Mouse (Mus musculus) embryonic facial prominence, embryonic 15.5 days (tissue): ENCODE data around the gene Ecm2. TPM values are rescaled to one million over a fixed set of nuclear protein-coding genes. Genes with fewer than 3 reads are reported as not detected.

Experiments
- ATAC-seq: fragments of 200-750 bp; cut with Nextera tagmentation; 2 replicates; pipeline ENCODE4 v1.8.0; 2017; ENCODE audit warnings: low read depth, moderate TSS enrichment; ENCODE audit not compliant: insufficient number of reproducible peaks, low FRiP score, low TSS enrichment
- H3K27ac ChIP-seq: fragments of 300-500 bp; sonication (generic); replicated peaks from 2 replicates; pipeline ENCODE4 v1.5.1; 2015; ENCODE audit warnings: mild to moderate bottlenecking, inconsistent platforms
- H3K27me3 ChIP-seq: fragments of 300-500 bp; sonication (generic); 2 replicates; pipeline ENCODE4 v1.6.1; 2015; ENCODE audit warnings: inconsistent platforms
- H3K36me3 ChIP-seq: fragments of 300-500 bp; sonication (generic); 2 replicates; pipeline ENCODE4 v1.6.1; 2015; ENCODE audit warnings: mild to moderate bottlenecking, inconsistent platforms
- H3K4me1 ChIP-seq: fragments of 300-500 bp; sonication (generic); 2 replicates; pipeline ENCODE4 v1.6.1; 2015; ENCODE audit warnings: inconsistent platforms
- H3K4me2 ChIP-seq: fragments of 300-500 bp; sonication (generic); replicated peaks from 2 replicates; pipeline ENCODE4 v1.6.1; 2015; ENCODE audit warnings: mild to moderate bottlenecking, inconsistent platforms
- H3K4me3 ChIP-seq: fragments of 300-500 bp; sonication (generic); replicated peaks from 2 replicates; pipeline ENCODE4 v1.5.1; 2015; ENCODE audit warnings: mild to moderate bottlenecking, inconsistent platforms
- H3K9ac ChIP-seq: fragments of 300-500 bp; sonication (generic); 2 replicates; pipeline ENCODE4 v1.6.1; 2015; ENCODE audit warnings: inconsistent platforms
- H3K9me3 ChIP-seq: fragments of 300-500 bp; sonication (generic); replicated peaks from 2 replicates; pipeline ENCODE4 v1.6.1; 2016; ENCODE audit warnings: inconsistent platforms
- WGBS: fragments of 180-500 bp; shearing (Covaris S2); methylation state at CpG from one replicate; pipeline ENCODE4 v1.1.7; 2015; 5-methylcytosine and 5-hydroxymethylcytosine counted together
- polyA plus RNA-seq: library from polyadenylated mRNA; unstranded; fragments of >200 nt; fragmentation: Nextera tagmentation; extraction: Ambion mirVana; gene quantifications from 2 replicates; pipeline ENCODE4 v1.2.1, GENCODE M21; 2015

The Ecm2 gene
- 2.2 and 2.3 TPM in 2 replicates for polyA plus RNA-seq

DNA sequence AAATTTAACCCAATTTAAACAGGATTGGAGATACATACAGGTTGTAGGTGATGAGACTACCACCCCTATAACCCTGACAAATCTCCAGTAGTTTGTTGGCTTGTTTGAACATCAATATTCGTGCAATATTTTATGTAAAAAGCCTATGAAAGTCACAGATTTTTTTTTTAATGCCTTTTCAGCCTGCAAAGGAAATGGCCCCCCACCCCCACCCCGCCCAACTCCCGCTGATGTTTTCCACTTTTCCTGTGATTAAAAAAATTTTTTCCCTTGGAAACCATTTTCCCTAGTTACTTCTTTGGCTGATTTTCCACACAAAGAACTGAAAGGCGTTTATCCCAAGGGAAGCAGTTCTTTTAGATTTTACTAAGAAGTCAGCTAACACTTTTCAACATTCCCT, at the start of gene Ecm2:
Ecm2 (plus strand) TSS at position 301 of the 400 bp plus-strand sequence.
- Histone ChIP-seq H3K9me3 (no peaks in the 10 kb centered on the region), H3K27ac (no peak within 1 kb of the TSS), H3K4me3 (no peak within 1 kb of the TSS), H3K27me3 (no peaks in the 10 kb centered on the region), H3K36me3 (no peaks in the 10 kb centered on the region), H3K4me2 (no peak within 1 kb of the TSS), H3K9ac (no peak within 1 kb of the TSS), H3K4me1 (no peaks in the 10 kb centered on the region)
- no peak for ATAC-seq
- 55% methylated on average over 4 of the region's 4 CpGs for WGBS

GRCm38 (mm10) chr13:49460276-49460675, 44.3 kb upstream of the Ecm2 start:
- Histone ChIP-seq H3K4me2 (no peak overlapping the region), H3K4me3 (no peak overlapping the region), H3K36me3 (peaks cover 33% of the 10 kb centered on the region), H3K27me3 (no peaks in the 10 kb centered on the region), H3K9ac (no peak overlapping the region), H3K9me3 (no peaks in the 10 kb centered on the region), H3K27ac (peak overlapping the region; percentile 45; the same call in 1 of the 2 replicates), H3K4me1 (no peaks in the 10 kb centered on the region)
- 84% methylated on average over 4 of the region's 4 CpGs for WGBS
- ATAC-seq = no peak

DNA sequence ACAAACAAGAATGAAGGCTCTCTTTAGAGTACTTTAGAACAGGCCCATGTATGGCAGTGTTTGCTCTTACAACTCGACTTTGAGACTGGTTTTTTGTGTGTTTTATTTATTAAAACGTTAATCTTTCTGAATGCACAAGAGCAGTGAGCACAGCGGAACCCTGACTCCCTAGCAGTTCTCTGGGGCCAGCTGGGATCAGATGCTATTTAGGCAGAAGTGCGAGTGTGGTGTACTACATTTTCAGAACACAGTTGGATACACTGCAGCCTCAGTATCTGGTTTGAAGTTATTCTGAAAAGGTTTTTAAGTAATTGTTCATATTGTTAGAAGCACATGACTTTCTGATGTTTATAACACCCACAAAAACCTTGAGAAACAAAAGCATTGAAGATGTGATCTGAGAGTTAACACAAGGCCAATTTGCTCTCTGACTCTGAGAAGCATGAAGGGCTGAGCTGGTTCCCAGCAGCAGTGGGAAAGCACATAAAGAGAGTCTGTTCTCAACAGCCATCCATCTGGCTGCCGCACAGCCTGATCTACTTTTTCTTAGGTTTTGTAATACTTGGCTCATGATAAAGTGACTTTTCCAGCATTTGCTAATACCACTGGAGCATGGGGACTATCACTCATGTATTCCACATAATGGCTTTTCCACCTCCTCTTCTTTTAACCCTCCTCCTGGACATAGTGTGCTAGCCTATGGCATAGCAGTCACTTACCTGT, 43.8 kb upstream of the Ecm2 start:
- no peak for ATAC-seq
- H3K36me3 ChIP-seq = peaks cover 37% of the 10 kb centered on the region
- WGBS = 71% methylated on average over 5 of the region's 5 CpGs
- H3K4me1 ChIP-seq = 0 out of 2 replicates have a peak, but pooled peaks cover 4% of the 10 kb centered on the region
- no peak overlapping the region for H3K9ac ChIP-seq
- H3K27me3 ChIP-seq = no peaks in the 10 kb centered on the region
- H3K9me3 ChIP-seq = no peaks in the 10 kb centered on the region
- no peak overlapping the region for H3K4me2 ChIP-seq
- no peak overlapping the region for H3K4me3 ChIP-seq
- peak overlapping the region; percentile 45 for H3K27ac ChIP-seq

DNA sequence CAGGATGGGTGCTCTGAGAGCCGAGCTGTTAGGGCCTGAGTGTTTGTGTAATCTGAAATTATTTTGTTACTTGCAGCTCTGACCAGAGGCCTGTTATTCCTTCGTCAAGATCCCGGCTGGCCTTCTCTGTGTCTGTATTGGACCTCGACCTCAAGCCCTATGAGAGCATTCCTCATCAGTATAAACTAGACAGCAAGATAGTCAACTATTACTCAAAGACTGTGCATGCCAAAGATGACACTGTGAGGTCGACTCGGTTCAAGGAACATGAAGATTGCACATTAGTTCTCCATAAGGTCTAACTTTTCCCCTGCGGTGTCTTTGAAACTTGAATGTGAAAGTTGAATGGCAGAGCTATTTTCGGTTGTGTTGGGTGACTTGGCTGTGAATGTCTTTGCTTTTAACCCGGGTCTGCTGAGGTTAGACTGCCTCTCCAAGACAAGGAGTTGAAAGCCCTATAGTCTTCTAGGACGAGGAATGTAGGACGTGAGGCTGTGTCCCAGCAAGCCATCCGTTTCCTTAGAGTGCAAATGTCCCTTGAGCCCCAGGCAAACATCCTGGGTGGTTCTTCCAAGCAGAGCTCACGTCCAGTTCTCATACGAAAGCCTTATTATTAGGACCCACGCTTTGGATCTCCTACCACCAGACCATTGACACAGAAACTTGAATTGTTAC, 43.0 kb upstream of the Ecm2 start:
- no peak overlapping the region for H3K9ac ChIP-seq
- no peak for ATAC-seq
- H3K4me2 ChIP-seq = no peak overlapping the region
- no peak overlapping the region for H3K4me3 ChIP-seq
- peaks cover 37% of the 10 kb centered on the region for H3K36me3 ChIP-seq
- 85% methylated on average over 15 of the region's 15 CpGs for WGBS
- H3K27ac ChIP-seq = 0 out of 2 replicates have a peak overlapping the region, but pooled peaks have one; percentile 45
- no peaks in the 10 kb centered on the region for H3K27me3 ChIP-seq
- 0 out of 2 replicates have a peak, but pooled peaks cover 5% of the 10 kb centered on the region for H3K4me1 ChIP-seq
- H3K9me3 ChIP-seq = no peaks in the 10 kb centered on the region

DNA sequence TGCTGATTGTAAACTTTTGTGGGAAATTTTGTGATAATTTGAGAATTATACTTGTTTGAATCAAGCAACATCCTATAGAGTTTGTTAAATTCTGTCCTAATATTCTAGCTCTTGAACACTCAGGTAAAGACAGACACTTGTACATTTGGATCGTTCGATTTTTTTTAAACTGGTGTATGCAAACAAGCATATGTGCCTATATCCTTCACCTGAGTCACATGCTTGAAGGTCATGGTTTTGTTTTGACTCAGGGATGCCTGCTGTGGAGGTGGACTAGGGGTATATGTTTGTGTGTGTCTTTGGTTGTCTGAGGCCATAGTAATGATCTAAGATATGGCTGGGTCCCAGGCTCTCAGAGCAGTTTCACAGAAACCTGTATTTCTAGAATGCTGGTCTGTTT, 41.7 kb upstream of the Ecm2 start:
- Histone ChIP-seq H3K4me1 (peaks cover 18% of the 10 kb centered on the region), H3K9me3 (no peaks in the 10 kb centered on the region), H3K4me2 (no peak overlapping the region), H3K36me3 (peaks cover 33% of the 10 kb centered on the region), H3K4me3 (no peak overlapping the region), H3K9ac (no peak overlapping the region), H3K27ac (no peak overlapping the region), H3K27me3 (no peaks in the 10 kb centered on the region)
- no peak for ATAC-seq
- WGBS = 98% methylated on average over 2 of the region's 2 CpGs

- ATAC-seq = no peak
- Histone ChIP-seq H3K36me3 (peaks cover 25% of the 10 kb centered on the region), H3K9ac (no peak overlapping the region), H3K4me2 (no peak overlapping the region), H3K27me3 (no peaks in the 10 kb centered on the region), H3K27ac (peak overlapping the region; percentile 91), H3K4me3 (no peak overlapping the region), H3K4me1 (peaks cover 19% of the 10 kb centered on the region), H3K9me3 (no peaks in the 10 kb centered on the region)
- 91% methylated on average over 4 of the region's 4 CpGs for WGBS
These were observed 38.7 kb upstream of the Ecm2 start for GRCm38 (mm10) chr13:49465875-49466274.

DNA sequence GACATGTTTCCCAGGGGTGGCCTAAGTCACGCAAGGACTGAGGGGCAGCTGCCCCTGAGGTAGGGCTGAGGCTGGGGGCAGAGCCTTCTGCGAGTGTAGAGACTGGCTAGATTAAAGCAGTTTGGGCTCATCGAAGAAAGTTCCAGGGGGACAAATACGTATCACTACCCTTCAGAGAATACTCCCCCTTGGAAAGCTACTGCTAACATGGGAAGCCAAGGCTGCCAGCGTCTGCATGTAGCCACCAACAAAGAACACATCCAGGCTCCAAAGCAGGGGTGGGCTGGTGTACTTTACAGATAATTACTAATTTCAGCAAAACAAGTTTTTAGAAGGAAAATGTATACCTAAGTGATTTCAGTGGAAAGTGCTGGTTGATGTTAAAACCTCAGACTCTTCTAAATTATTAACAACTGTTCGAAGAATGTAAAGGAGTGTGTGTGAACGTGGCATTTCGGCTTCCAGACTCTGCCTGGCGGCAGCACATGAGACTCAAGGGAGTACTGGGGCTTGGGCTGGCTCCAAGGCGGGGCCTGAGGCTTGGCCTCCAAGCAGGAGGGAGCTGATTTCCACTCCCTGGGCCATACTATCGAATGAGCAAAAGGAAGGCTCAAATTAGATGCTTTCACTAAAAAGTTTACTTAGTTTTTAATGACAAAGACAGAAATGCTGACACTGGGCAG, 38.1 kb upstream of the Ecm2 start:
- H3K9ac ChIP-seq = no peak overlapping the region

DNA sequence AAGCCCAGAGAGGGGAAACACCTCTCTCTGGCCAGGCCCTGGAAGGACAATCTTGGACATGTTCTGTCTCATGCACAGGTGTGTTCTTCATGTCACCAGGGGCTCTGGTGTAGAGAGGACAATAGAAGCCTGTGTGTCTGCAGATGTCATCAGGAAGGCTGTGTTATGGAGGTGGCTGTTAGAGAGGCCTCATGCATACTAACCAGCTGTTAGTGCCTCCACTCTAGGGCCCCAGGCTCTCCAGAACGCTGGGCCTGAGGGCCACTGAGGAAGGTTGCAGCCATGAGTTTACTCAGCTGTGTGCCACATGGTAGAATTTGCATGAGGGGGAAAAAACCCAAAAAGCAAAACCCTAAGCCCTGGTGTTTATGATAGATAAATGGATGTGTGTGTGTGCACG, 37.0 kb upstream of the Ecm2 start:
- H3K4me1 ChIP-seq = peaks cover 23% of the 10 kb centered on the region
- no peak overlapping the region for H3K9ac ChIP-seq
- no peak overlapping the region for H3K4me3 ChIP-seq
- H3K4me2 ChIP-seq = no peak overlapping the region
- no peaks in the 10 kb centered on the region for H3K27me3 ChIP-seq
- peaks cover 17% of the 10 kb centered on the region for H3K36me3 ChIP-seq
- H3K27ac ChIP-seq = peak overlapping the region; percentile 91
- ATAC-seq = no peak
- WGBS = 36% methylated on average over 2 of the region's 2 CpGs
- H3K9me3 ChIP-seq = no peaks in the 10 kb centered on the region

More for the DNA sequence above, 38.1 kb upstream of the Ecm2 start:
- peaks cover 23% of the 10 kb centered on the region for H3K36me3 ChIP-seq
- no peak overlapping the region for H3K4me2 ChIP-seq
- H3K9me3 ChIP-seq = no peaks in the 10 kb centered on the region
- H3K27me3 ChIP-seq = no peaks in the 10 kb centered on the region
- peak; percentile 88 for ATAC-seq
- WGBS = 27% methylated on average over 11 of the region's 11 CpGs
- peaks cover 23% of the 10 kb centered on the region for H3K4me1 ChIP-seq
- H3K4me3 ChIP-seq = no peak overlapping the region
- H3K27ac ChIP-seq = peak overlapping the region; percentile 91

DNA sequence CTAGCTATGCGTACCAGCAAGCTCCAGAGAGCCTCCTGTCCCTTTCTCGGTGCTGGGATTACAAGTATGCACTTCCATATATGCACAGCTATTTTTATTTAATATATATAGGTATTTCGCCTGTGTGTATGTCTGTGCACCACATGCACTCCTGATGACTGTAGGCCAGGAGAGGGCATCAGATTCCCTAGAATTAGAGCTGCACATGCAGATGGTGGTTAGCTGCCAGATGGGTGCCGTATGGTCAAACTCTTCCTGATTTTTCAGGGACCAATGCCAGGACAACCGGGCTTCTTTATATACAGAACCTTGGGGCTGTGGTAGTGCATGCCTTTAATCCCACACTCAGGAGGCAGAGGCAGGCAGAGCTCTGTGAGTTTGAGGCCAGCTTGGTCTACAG, 35.6 kb upstream of the Ecm2 start:
- Histone ChIP-seq H3K27me3 (no peaks in the 10 kb centered on the region), H3K4me1 (peaks cover 23% of the 10 kb centered on the region), H3K36me3 (peaks cover 10% of the 10 kb centered on the region; the same call in 1 of the 2 replicates), H3K4me3 (no peak overlapping the region), H3K9ac (no peak overlapping the region), H3K4me2 (no peak overlapping the region), H3K27ac (no peak overlapping the region), H3K9me3 (no peaks in the 10 kb centered on the region)
- no peak for ATAC-seq
- 82% methylated on average over 5 of the region's 5 CpGs for whole genome bisulfite sequencing

GRCm38 (mm10) chr13:49470319-49470718, 34.3 kb upstream of the Ecm2 start:
- H3K4me1 ChIP-seq = peaks cover 23% of the 10 kb centered on the region
- no peak for ATAC-seq
- no peak overlapping the region for H3K4me2 ChIP-seq
- no peaks in the 10 kb centered on the region for H3K27me3 ChIP-seq
- no peak overlapping the region for H3K4me3 ChIP-seq
- peaks cover 4% of the 10 kb centered on the region; the same call in 1 of the 2 replicates for H3K36me3 ChIP-seq
- no peak overlapping the region for H3K27ac ChIP-seq
- 89% methylated on average over 4 of the region's 4 CpGs for WGBS
- H3K9ac ChIP-seq = no peak overlapping the region
- H3K9me3 ChIP-seq = no peaks in the 10 kb centered on the region

DNA sequence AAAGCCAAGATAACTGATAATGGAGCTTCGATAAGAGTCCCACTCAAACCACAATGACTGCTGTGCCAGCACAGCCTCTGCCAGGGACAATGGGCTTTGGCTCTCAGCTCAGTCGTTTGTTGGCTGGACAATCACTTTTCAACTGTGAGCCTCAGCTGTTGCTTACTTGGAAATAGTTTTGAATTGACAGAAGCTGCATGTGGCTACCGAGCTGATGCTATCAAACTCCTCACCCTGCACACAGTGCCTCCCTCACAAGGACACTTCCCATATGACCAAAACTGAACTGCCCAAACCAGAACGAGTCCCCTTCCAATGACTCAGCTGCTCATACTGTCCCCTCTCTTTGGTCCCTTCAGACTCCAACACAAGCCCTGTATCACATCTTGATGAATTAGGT, 33.8 kb upstream of the Ecm2 start:
- Histone ChIP-seq H3K36me3 (no peaks in the 10 kb centered on the region), H3K27ac (no peak overlapping the region), H3K4me3 (no peak overlapping the region), H3K4me2 (no peak overlapping the region), H3K9ac (no peak overlapping the region), H3K4me1 (peaks cover 19% of the 10 kb centered on the region), H3K27me3 (no peaks in the 10 kb centered on the region), H3K9me3 (no peaks in the 10 kb centered on the region)
- no peak for ATAC-seq
- WGBS = 62% methylated on average over 4 of the region's 4 CpGs
